Mouse (Mus musculus) adrenal gland, adult 2 months (tissue): ENCODE results near the gene Apoe. TPM values are rescaled to one million over a fixed set of nuclear protein-coding genes. Genes with fewer than 3 reads are reported as not detected.

Experiments used
- DNase-seq: peaks from one replicate; pipeline ENCODE4 v3.0.0; 2021
- long read RNA-seq: library from polyadenylated mRNA; stranded (forward); transcript quantifications from one replicate; pipeline ENCODE4 v2.0.0, GENCODE M21; 2021
- polyA plus RNA-seq: library from polyadenylated mRNA; depleted of rRNA; stranded (reverse); fragments of >200 nt; gene quantifications from 2 replicates; pipeline ENCODE4 v1.2.3, GENCODE M21; 2012; rRNA removed
- total RNA-seq, 2 experiments: library from RNA; stranded (reverse); gene quantifications; 2 replicates each; pipeline ENCODE4 v1.2.3; 2021

The Apoe gene
- total RNA-seq (1,000 to 10,000 TPM; 1,105 to 1,118 TPM), polyA plus RNA-seq (1,670 and 1,938 TPM in 2 replicates)
- long read RNA-seq, transcript Apoe-205 (3 exons, 1,221 nt), result minor isoform, 42 of 1,787 reads
- long read RNA-seq, transcript Apoe-206 (4 exons, 1,408 nt), result major isoform, 1,273 of 1,787 reads
- long read RNA-seq, partial matches to known transcripts, result 11 of 1,787 reads
- long read RNA-seq, other reads (novel, unspliced or antisense), result 457 of 1,787 reads

- DNase-seq, result peak; percentile 82
Measured at GRCm38 (mm10) chr7:19698907-19699826, at the start of gene Apoe. Apoe (minus strand) TSS chr7:19699188.

GRCm38 (mm10) chr7:19747420-19748218, 48.6 kb upstream of the Apoe start:
- DNase-seq, result peak; percentile 61

GRCm38 (mm10) chr7:19746426-19747201, 47.6 kb upstream of the Apoe start:
- DNase-seq, result peak; percentile 61

GRCm38 (mm10) chr7:19745971-19746370, 47.0 kb upstream of the Apoe start:
- DNase-seq, result no peak

GRCm38 (mm10) chr7:19744590-19745385, 45.8 kb upstream of the Apoe start:
- peak; percentile 85 for DNase-seq

- DNase-seq, result no peak
Measured at GRCm38 (mm10) chr7:19743791-19744190, 44.8 kb upstream of the Apoe start.

GRCm38 (mm10) chr7:19742468-19742867, 43.5 kb upstream of the Apoe start:
- no peak for DNase-seq

GRCm38 (mm10) chr7:19741329-19742031, 42.5 kb upstream of the Apoe start:
- DNase-seq, result peak; percentile 50

GRCm38 (mm10) chr7:19740269-19740668, 41.3 kb upstream of the Apoe start:
- no peak for DNase-seq

GRCm38 (mm10) chr7:19738771-19739170, 39.8 kb upstream of the Apoe start:
- no peak for DNase-seq

- no peak for DNase-seq
Measured at GRCm38 (mm10) chr7:19736389-19737057, 37.5 kb upstream of the Apoe start.

- DNase-seq, result no peak
Measured at GRCm38 (mm10) chr7:19734178-19734666, 35.2 kb upstream of the Apoe start.

- no peak for DNase-seq
Measured at GRCm38 (mm10) chr7:19726541-19726940, 27.6 kb upstream of the Apoe start.

GRCm38 (mm10) chr7:19724167-19724566, 25.2 kb upstream of the Apoe start:
- no peak for DNase-seq

GRCm38 (mm10) chr7:19722754-19723195, 23.8 kb upstream of the Apoe start:
- peak; percentile 81 for DNase-seq

GRCm38 (mm10) chr7:19719200-19719599, 20.2 kb upstream of the Apoe start:
- DNase-seq, result no peak

- DNase-seq, result no peak
Measured at GRCm38 (mm10) chr7:19718297-19718952, 19.4 kb upstream of the Apoe start.

GRCm38 (mm10) chr7:19717346-19717745, 18.4 kb upstream of the Apoe start:
- no peak for DNase-seq

GRCm38 (mm10) chr7:19716822-19717221, 17.8 kb upstream of the Apoe start:
- DNase-seq, result no peak
